Mouse (Mus musculus) T-cell, adult 66 days (primary cell): ENCODE results near the gene Myd88. TPM values are rescaled to one million over a fixed set of nuclear protein-coding genes. Genes with fewer than 3 reads are reported as not detected.

ENCODE experiments used
- total RNA-seq, 2 experiments: library from RNA; stranded (reverse); gene quantifications; 3 replicates in 1 of 2; 4 replicates in 1 of 2; pipeline ENCODE4 v1.2.4; 2023

Myd88 gene
- 10 to 100 TPM; 48.2 to 49.0 TPM for total RNA-seq

GRCm38 (mm10) chr9:119340909-119341816 is at the start of gene Myd88:
Myd88 (minus strand) TSS chr9:119341411.

DNA sequence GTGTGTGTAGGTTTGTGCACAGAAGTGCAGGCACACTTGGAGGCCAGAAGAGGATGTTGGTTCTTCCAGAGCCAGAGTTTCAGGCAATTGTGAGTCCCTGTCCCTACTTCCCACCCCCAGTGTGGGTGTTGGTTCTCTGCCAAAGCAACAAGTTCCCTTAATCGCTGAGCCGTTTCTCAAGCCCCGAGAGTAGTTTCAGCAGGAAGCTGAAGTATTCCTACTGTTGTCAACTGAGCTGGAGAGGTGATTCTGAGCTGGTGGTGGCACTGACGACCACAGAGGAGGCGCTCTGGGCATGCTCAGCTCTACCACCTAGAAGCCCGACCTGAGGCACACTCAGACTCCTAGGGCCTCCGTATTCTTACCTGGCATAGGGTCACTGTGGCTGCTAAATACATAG is 24.1 kb upstream of the Myd88 start, which contains the start of gene Slc22a14:
Slc22a14 (minus strand) TSS at position 270 of the 400 bp plus-strand sequence.

GRCm38 (mm10) chr9:119357331-119358057 is 16.3 kb upstream of the Myd88 start, which contains the start of gene Xylb:
Xylb (plus strand) TSS chr9:119357381.

DNA sequence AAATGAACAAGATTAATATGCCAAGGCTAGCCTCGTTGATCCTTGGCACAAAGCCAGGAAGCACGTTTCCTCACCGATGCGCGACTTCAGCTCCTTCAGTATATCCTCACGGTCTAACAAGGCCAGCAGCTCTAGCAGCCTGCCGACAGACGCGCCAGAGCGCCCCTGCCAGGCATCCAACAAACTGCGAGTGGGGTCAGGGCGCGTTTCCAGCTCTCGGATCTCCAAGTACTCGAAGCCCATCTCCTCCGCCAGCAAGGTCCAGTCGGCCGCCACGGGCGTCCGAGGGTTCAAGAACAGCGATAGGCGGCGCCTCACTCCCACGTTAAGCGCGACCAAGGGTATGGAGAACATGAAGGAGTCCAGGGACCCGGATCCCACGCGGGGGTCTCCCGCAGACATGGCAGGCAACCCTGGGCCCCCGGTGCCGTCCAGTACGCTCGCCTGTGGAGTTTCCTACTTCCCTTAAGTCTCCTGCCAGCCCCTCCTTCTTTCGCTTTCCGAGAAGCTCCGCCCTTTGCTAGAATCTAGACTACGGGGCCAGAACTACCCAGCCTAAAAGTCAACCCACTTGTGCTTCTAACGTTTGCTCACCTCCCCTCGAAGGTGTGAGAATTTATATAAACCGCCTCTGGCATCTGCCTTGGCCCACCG is 1.5 kb downstream of the Myd88 start, which contains the start of gene Acaa1a:
Acaa1a (plus strand) TSS at position 119 of the 654 bp plus-strand sequence.

GRCm38 (mm10) chr9:119322289-119323259 is 18.6 kb downstream of the Myd88 start, which contains the start of gene Oxsr1:
Oxsr1 (minus strand) TSS chr9:119322427.

Other genes with a start within 250 kb of the Myd88 start
- 1 to 10 TPM in 1 of 2 experiments, under 1 TPM in 1; 0.52 to 1.2 TPM for gene Plcd1, start 247.9 kb downstream of the Myd88 start, total RNA-seq
- under 1 TPM; 0.38 to 0.41 TPM for gene Dlec1, start 238.9 kb downstream of the Myd88 start, total RNA-seq
- gene Acaa1b, start 184.3 kb downstream of the Myd88 start, total RNA-seq = 1 to 10 TPM in 1 of 2 experiments, under 1 TPM in 1; 0.79 to 1.2 TPM
- not detected for gene Gm47289, start 182.2 kb downstream of the Myd88 start, total RNA-seq
- not detected for gene Slc22a13, start 132.3 kb downstream of the Myd88 start, total RNA-seq
- gene Oxsr1, start 19.0 kb downstream of the Myd88 start, total RNA-seq = 10 to 100 TPM; 43.8 to 46.8 TPM
- gene Acaa1a, start 1.7 kb downstream of the Myd88 start, total RNA-seq = 10 to 100 TPM; 55.5 to 57.2 TPM
- 1 to 10 TPM; 1.5 to 3.0 TPM for gene Xylb, start 16.0 kb upstream of the Myd88 start, total RNA-seq
- gene Slc22a14, start 24.1 kb upstream of the Myd88 start, total RNA-seq = not detected
- under 1 TPM; 0.44 to 0.89 TPM for gene Acvr2b, start 60.7 kb upstream of the Myd88 start, total RNA-seq
- 1 to 10 TPM; 8.2 to 8.6 TPM for gene Exog, start 103.5 kb upstream of the Myd88 start, total RNA-seq
- under 1 TPM in 1 of 2 experiments, not detected in 1; 0.06 TPM for gene Scn5a, start 237.6 kb upstream of the Myd88 start, total RNA-seq